Mouse (Mus musculus) liver, adult 10 weeks (tissue): ENCODE measurements around the gene Hesx1. TPM values are rescaled to one million over a fixed set of nuclear protein-coding genes. Genes with fewer than 3 reads are reported as not detected.

Experiments used
- polyA plus RNA-seq: library from polyadenylated mRNA; stranded (reverse); fragments of 350-450 nt; fragmentation: Illumina TruSeq; extraction: RNeasy Lipid Tissue Mini Kit (QIAGEN cat#74804); gene quantifications from one replicate; pipeline ENCODE4 v1.2.3, GENCODE M21; 2014; ENCODE audit warnings: low read depth, low replicate concordance

The Hesx1 gene
- not detected for polyA plus RNA-seq

GRCm38 (mm10) chr14:26994211-26994741 lies at the start of gene Hesx1:
Gene Hesx1, plus strand, starts transcription at chr14:26994416.

DNA sequence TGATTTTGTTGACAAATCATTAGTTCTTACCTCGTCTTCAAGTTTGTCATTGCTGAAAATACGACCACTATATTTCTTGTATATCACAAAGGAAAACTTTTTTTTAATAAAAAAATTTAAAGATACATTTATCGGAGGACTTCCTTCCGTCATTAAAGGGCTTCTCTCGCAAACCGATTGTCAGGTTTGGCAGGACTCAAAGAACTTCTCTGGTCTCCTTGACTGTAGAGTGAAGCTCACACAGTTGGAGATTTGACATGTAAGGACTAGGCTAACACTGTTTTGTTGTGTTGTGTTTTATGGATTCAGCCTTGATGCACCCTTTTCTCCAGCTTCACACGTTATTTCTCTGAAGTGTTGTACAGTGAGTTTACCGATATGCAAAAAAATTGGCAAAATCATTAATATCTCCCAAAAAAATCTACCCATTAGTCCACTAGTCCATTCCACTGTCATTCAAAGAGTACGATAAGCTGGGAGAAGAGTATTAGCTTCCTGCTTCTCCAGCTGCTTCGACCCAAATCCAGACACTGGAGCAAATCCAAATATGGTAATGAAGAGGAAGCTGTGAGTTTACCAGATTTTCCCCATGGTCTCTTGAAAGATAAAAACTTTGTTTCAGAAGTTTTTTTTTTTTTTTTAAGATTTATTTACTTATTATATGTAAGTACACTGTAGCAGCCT lies 23.0 kb upstream of the Hesx1 start, which contains the start of gene Appl1:
Gene Appl1, minus strand, starts transcription at position 127 of the 684 bp plus-strand sequence.

GRCm38 (mm10) chr14:27038783-27039182 lies 44.6 kb downstream of the Hesx1 start, which contains the start of gene Il17rd:
Gene Il17rd, plus strand, starts transcription at chr14:27038941.

Other genes starting within 250 kb of the Hesx1 start
- gene Asb14, start 99.9 kb upstream of the Hesx1 start, polyA plus RNA-seq, result not detected
- 11.0 TPM for gene Appl1, start 23.2 kb upstream of the Hesx1 start, polyA plus RNA-seq
- 0.21 TPM for gene Il17rd, start 44.5 kb downstream of the Hesx1 start, polyA plus RNA-seq
- 22.4 TPM for gene Arhgef3, start 120.5 kb downstream of the Hesx1 start, polyA plus RNA-seq